Mouse (Mus musculus) hindbrain, embryonic 13.5 days (tissue): Measurements from ENCODE around the gene Anks1. TPM values are rescaled to one million over a fixed set of nuclear protein-coding genes. Genes with fewer than 3 reads are reported as not detected.

ENCODE experiments used
- ATAC-seq: fragments of 200-750 bp; cut with Nextera tagmentation; 2 replicates; pipeline ENCODE4 v1.8.0; 2017; ENCODE audit warnings: moderate TSS enrichment; ENCODE audit not compliant: low FRiP score
- H3K27ac ChIP-seq: fragments of 300-500 bp; sonication (generic); 2 replicates; pipeline ENCODE4 v1.5.1; 2015; ENCODE audit warnings: inconsistent platforms, mild to moderate bottlenecking, moderate library complexity
- H3K27me3 ChIP-seq: fragments of 300-500 bp; sonication (generic); 2 replicates; pipeline ENCODE4 v1.6.1; 2015; ENCODE audit warnings: mild to moderate bottlenecking, inconsistent platforms
- H3K36me3 ChIP-seq: fragments of 300-500 bp; sonication (generic); 2 replicates; pipeline ENCODE4 v1.6.1; 2015; ENCODE audit warnings: mild to moderate bottlenecking, inconsistent platforms
- H3K4me1 ChIP-seq: fragments of 300-500 bp; sonication (generic); replicated peaks from 2 replicates; pipeline ENCODE4 v1.6.1; 2015; ENCODE audit warnings: inconsistent platforms
- H3K4me2 ChIP-seq: fragments of 300-500 bp; sonication (generic); 2 replicates; pipeline ENCODE4 v1.6.1; 2015; ENCODE audit warnings: inconsistent platforms, mild to moderate bottlenecking, moderate library complexity
- H3K4me3 ChIP-seq: fragments of 300-500 bp; sonication (generic); 2 replicates; pipeline ENCODE4 v1.5.1; 2015; ENCODE audit warnings: mild to moderate bottlenecking, inconsistent platforms
- H3K9ac ChIP-seq: fragments of 300-500 bp; sonication (generic); 2 replicates; pipeline ENCODE4 v1.6.1; 2015; ENCODE audit warnings: mild to moderate bottlenecking, inconsistent platforms
- H3K9me3 ChIP-seq: fragments of 300-500 bp; sonication (generic); 2 replicates; pipeline ENCODE4 v1.6.1; 2016; ENCODE audit warnings: inconsistent platforms
- WGBS: fragments of 180-500 bp; shearing (Covaris S2); methylation state at CpG from one replicate; pipeline ENCODE4 v1.1.7; 2015; 5-methylcytosine and 5-hydroxymethylcytosine counted together
- polyA plus RNA-seq: library from polyadenylated mRNA; unstranded; fragments of >200 nt; fragmentation: Nextera tagmentation; extraction: Ambion mirVana; gene quantifications from 2 replicates; pipeline ENCODE4 v1.2.1, GENCODE M21; 2015

Anks1 gene
- polyA plus RNA-seq, 1 experiment from 2014 or later: 58.6 TPM

- H3K9me3 ChIP-seq: no peaks in the 10 kb centered on the region
- H3K27ac ChIP-seq: no peak overlapping the region
- no peak overlapping the region for H3K4me3 ChIP-seq
- 70% methylated on average over 8 of the region's 8 CpGs for WGBS
- H3K36me3 ChIP-seq: peaks cover 19% of the 10 kb centered on the region
- peak overlapping the region; percentile 36; the same call in 1 of the 2 replicates for H3K4me2 ChIP-seq
- 0 out of 2 replicates have a peak, but pooled peaks cover 4% of the 10 kb centered on the region for H3K27me3 ChIP-seq
- ATAC-seq: no peak
- H3K4me1 ChIP-seq: peaks cover 58% of the 10 kb centered on the region
- peak overlapping the region; percentile 59 for H3K9ac ChIP-seq
Observed at GRCm38 (mm10) chr17:28008565-28008981, 99.5 kb downstream of the Anks1 start.

- Histone ChIP-seq H3K4me2 (peak overlapping the region; percentile 36; the same call in 1 of the 2 replicates), H3K4me1 (peaks cover 63% of the 10 kb centered on the region), H3K4me3 (no peak overlapping the region), H3K27ac (0 out of 2 replicates have a peak overlapping the region, but pooled peaks have one; percentile 23), H3K27me3 (0 out of 2 replicates have a peak, but pooled peaks cover 4% of the 10 kb centered on the region), H3K9me3 (no peaks in the 10 kb centered on the region), H3K36me3 (peaks cover 19% of the 10 kb centered on the region), H3K9ac (0 out of 2 replicates have a peak overlapping the region, but pooled peaks have one; percentile 24)
- 83% methylated on average over 10 of the region's 10 CpGs for WGBS
- no peak for ATAC-seq
Observed at GRCm38 (mm10) chr17:28009066-28009715, 100.1 kb downstream of the Anks1 start.

GRCm38 (mm10) chr17:28009716-28010114 is 100.6 kb downstream of the Anks1 start:
- ATAC-seq: no peak
- H3K4me1 ChIP-seq: peaks cover 68% of the 10 kb centered on the region
- H3K4me2 ChIP-seq: no peak overlapping the region
- no peak overlapping the region for H3K27ac ChIP-seq
- H3K4me3 ChIP-seq: no peak overlapping the region
- H3K36me3 ChIP-seq: peaks cover 19% of the 10 kb centered on the region
- 95% methylated on average over 7 of the region's 7 CpGs for WGBS
- H3K27me3 ChIP-seq: 0 out of 2 replicates have a peak, but pooled peaks cover 4% of the 10 kb centered on the region
- no peaks in the 10 kb centered on the region for H3K9me3 ChIP-seq
- H3K9ac ChIP-seq: no peak overlapping the region

- H3K27ac ChIP-seq: no peak overlapping the region
- H3K4me3 ChIP-seq: no peak overlapping the region
- no peak overlapping the region for H3K9ac ChIP-seq
- 0 out of 2 replicates have a peak, but pooled peaks cover 4% of the 10 kb centered on the region for H3K27me3 ChIP-seq
- ATAC-seq: no peak
- 98% methylated on average over 2 of the region's 2 CpGs for WGBS
- no peaks in the 10 kb centered on the region for H3K9me3 ChIP-seq
- no peak overlapping the region for H3K4me2 ChIP-seq
- H3K36me3 ChIP-seq: peaks cover 12% of the 10 kb centered on the region
- H3K4me1 ChIP-seq: peaks cover 65% of the 10 kb centered on the region
Observed at GRCm38 (mm10) chr17:28010925-28011324, 101.8 kb downstream of the Anks1 start.

GRCm38 (mm10) chr17:28012851-28013250 is 103.7 kb downstream of the Anks1 start:
- WGBS: 72% methylated on average over 6 of the region's 6 CpGs
- H3K4me2 ChIP-seq: peak overlapping the region; percentile 42
- ATAC-seq: no peak
- H3K9me3 ChIP-seq: no peaks in the 10 kb centered on the region
- no peaks in the 10 kb centered on the region for H3K27me3 ChIP-seq
- H3K27ac ChIP-seq: peak overlapping the region; percentile 79
- peaks cover 12% of the 10 kb centered on the region for H3K36me3 ChIP-seq
- H3K4me3 ChIP-seq: no peak overlapping the region
- H3K4me1 ChIP-seq: peaks cover 59% of the 10 kb centered on the region
- peak overlapping the region; percentile 56 for H3K9ac ChIP-seq

GRCm38 (mm10) chr17:28013259-28013875 is 104.3 kb downstream of the Anks1 start:
- peak; percentile 84 for ATAC-seq
- 15% methylated on average over 12 of the region's 12 CpGs for WGBS
- no peak overlapping the region for H3K4me3 ChIP-seq
- H3K27me3 ChIP-seq: no peaks in the 10 kb centered on the region
- peak overlapping the region; percentile 79 for H3K27ac ChIP-seq
- H3K9me3 ChIP-seq: no peaks in the 10 kb centered on the region
- peak overlapping the region; percentile 56 for H3K9ac ChIP-seq
- peak overlapping the region; percentile 42 for H3K4me2 ChIP-seq
- H3K36me3 ChIP-seq: peaks cover 9% of the 10 kb centered on the region
- peaks cover 59% of the 10 kb centered on the region for H3K4me1 ChIP-seq

GRCm38 (mm10) chr17:28014449-28014848 is 105.3 kb downstream of the Anks1 start:
- WGBS: 72% methylated on average over 4 of the region's 4 CpGs
- Histone ChIP-seq H3K36me3 (no peaks in the 10 kb centered on the region; the same call in 1 of the 2 replicates), H3K4me3 (no peak overlapping the region), H3K4me2 (no peak overlapping the region), H3K9me3 (no peaks in the 10 kb centered on the region), H3K27ac (peak overlapping the region; percentile 78), H3K9ac (0 out of 2 replicates have a peak overlapping the region, but pooled peaks have one; percentile 35), H3K4me1 (peaks cover 66% of the 10 kb centered on the region), H3K27me3 (no peaks in the 10 kb centered on the region)
- ATAC-seq: no peak

GRCm38 (mm10) chr17:28015068-28015730 is 106.1 kb downstream of the Anks1 start:
- Histone ChIP-seq H3K36me3 (no peaks in the 10 kb centered on the region; the same call in 1 of the 2 replicates), H3K4me3 (no peak overlapping the region), H3K4me1 (peaks cover 73% of the 10 kb centered on the region), H3K9ac (peak overlapping the region; percentile 35; the same call in 1 of the 2 replicates), H3K27ac (peak overlapping the region; percentile 78), H3K27me3 (no peaks in the 10 kb centered on the region), H3K9me3 (no peaks in the 10 kb centered on the region), H3K4me2 (no peak overlapping the region)
- ATAC-seq: no peak
- 81% methylated on average over 17 of the region's 17 CpGs for WGBS

- WGBS: 84% methylated on average over 8 of the region's 8 CpGs
- H3K4me3 ChIP-seq: no peak overlapping the region
- no peak overlapping the region for H3K9ac ChIP-seq
- peak overlapping the region; percentile 78 for H3K27ac ChIP-seq
- no peak overlapping the region for H3K4me2 ChIP-seq
- no peaks in the 10 kb centered on the region for H3K27me3 ChIP-seq
- ATAC-seq: no peak
- no peaks in the 10 kb centered on the region; the same call in 1 of the 2 replicates for H3K36me3 ChIP-seq
- H3K4me1 ChIP-seq: peaks cover 76% of the 10 kb centered on the region
- H3K9me3 ChIP-seq: no peaks in the 10 kb centered on the region
Observed at GRCm38 (mm10) chr17:28016056-28016797, 107.1 kb downstream of the Anks1 start.

GRCm38 (mm10) chr17:28018344-28018743 is 109.2 kb downstream of the Anks1 start:
- no peak overlapping the region for H3K4me3 ChIP-seq
- 41% methylated on average over 6 of the region's 6 CpGs for WGBS
- H3K9me3 ChIP-seq: no peaks in the 10 kb centered on the region
- ATAC-seq: no peak
- 0 out of 2 replicates have a peak overlapping the region, but pooled peaks have one; percentile 40 for H3K9ac ChIP-seq
- H3K4me2 ChIP-seq: no peak overlapping the region
- H3K36me3 ChIP-seq: no peaks in the 10 kb centered on the region
- peaks cover 80% of the 10 kb centered on the region for H3K4me1 ChIP-seq
- H3K27ac ChIP-seq: peak overlapping the region; percentile 58; the same call in 1 of the 2 replicates
- no peaks in the 10 kb centered on the region for H3K27me3 ChIP-seq

- Histone ChIP-seq H3K4me2 (no peak overlapping the region), H3K9ac (peak overlapping the region; percentile 40; the same call in 1 of the 2 replicates), H3K4me1 (peaks cover 80% of the 10 kb centered on the region), H3K36me3 (no peaks in the 10 kb centered on the region), H3K9me3 (no peaks in the 10 kb centered on the region), H3K27ac (0 out of 2 replicates have a peak overlapping the region, but pooled peaks have one; percentile 58), H3K4me3 (no peak overlapping the region), H3K27me3 (no peaks in the 10 kb centered on the region)
- 56% methylated on average over 11 of the region's 11 CpGs for WGBS
- no peak for ATAC-seq
Observed at GRCm38 (mm10) chr17:28018776-28019175, 109.7 kb downstream of the Anks1 start.
